Mouse (Mus musculus) erythroid progenitor cell, adult 5-6 weeks (primary cell): ENCODE results near the gene Nceh1. TPM values are rescaled to one million over a fixed set of nuclear protein-coding genes. Genes with fewer than 3 reads are reported as not detected.

Experiments
- ATAC-seq: replicated peaks from 2 replicates; pipeline ENCODE4 v1.8.0; 2016; ENCODE audit warnings: moderate number of reproducible peaks, mild to moderate bottlenecking, moderate TSS enrichment, inconsistent platforms; ENCODE audit not compliant: poor library complexity, low FRiP score, severe bottlenecking
- total RNA-seq, 2 experiments: library from RNA; stranded (forward) in 1 of 2; stranded (reverse) in 1 of 2; fragments of 150-400 nt in 1 of 2; fragments of 186-747, 209-891 nt in 1 of 2; gene quantifications; 2 replicates each; pipeline versions ENCODE4 v1.2.3 to v1.2.4; 2015 to 2017; ENCODE audit warnings: low replicate concordance in 2 of 2

The Nceh1 gene
- total RNA-seq, 2 experiments from 2014 or later = 3.8 to 7.3 TPM

DNA sequence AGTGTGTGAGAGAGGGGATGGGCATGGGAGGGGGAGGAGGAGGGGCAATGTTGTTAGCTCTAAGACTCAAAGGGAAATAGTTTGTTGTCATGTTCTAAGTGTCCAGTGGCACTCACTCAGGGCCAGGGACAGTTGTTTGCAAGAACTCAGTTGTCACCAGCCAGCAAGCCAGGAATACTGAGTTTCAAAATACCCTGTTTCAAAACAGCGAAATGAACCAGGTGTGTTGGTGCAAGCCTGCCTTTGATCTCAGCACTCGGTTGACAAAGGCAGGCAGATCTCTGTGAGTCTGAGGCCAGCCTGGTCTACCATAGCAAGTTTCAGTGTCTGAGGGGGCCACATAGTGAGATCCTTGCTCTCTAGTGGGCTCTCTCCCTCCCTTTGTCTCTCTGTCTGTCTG, 39.3 kb downstream of the Nceh1 start:
- ATAC-seq = no peak

DNA sequence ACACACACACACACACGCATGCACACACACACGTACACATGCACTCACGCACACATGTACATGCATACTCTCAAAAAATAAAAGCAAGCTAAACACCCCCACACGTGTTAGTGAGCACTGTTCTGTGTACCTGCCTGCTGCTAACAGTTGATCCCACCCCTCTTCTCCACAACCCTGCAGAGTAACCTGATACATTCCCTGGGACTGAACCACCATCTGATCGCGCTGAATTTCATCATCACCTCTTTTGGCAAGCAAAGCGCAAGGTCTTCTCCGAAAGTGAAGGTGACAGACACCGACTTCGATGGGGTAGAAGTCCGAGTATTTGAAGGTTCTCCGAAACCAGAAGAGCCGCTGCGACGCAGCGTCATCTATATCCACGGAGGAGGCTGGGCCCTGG, 39.7 kb downstream of the Nceh1 start:
- no peak for ATAC-seq

DNA sequence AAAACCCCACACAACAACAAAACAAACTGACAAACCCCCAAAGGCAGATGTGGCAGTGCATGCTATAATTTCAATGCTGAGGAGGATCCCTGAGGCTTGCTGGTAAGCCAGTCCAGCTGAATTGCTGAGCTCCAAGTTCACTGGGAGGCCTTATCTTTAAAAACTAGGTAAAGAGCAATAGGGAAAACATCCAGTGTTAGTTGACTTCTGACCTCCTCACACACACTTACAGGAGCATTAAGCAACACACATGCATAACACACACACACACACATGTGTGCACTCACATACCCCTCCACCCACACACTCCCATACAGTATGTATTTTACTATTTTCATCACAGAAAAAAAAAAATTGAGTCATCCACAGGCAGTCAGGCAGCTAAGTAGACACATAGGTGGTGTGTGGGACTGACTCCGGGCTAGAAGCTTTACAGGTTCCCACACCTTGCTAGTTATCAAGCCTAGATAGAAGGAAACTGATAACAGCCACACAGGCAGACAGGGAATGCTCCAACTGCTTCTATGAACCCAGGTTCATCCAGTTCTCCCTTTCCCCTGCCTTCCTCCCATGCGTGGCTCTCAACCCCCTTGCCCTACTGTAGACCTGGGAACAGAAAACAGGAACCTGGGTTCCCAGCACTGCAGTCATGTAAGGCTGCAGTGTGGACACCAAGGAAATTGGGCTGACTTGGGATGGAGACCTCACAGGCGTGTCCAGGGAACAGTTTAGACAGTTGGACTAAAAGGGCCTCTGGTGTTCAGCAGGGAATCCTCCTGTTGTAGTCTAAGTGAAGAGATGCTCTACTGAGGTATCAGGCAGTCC, 45.1 kb downstream of the Nceh1 start:
- ATAC-seq = no peak

DNA sequence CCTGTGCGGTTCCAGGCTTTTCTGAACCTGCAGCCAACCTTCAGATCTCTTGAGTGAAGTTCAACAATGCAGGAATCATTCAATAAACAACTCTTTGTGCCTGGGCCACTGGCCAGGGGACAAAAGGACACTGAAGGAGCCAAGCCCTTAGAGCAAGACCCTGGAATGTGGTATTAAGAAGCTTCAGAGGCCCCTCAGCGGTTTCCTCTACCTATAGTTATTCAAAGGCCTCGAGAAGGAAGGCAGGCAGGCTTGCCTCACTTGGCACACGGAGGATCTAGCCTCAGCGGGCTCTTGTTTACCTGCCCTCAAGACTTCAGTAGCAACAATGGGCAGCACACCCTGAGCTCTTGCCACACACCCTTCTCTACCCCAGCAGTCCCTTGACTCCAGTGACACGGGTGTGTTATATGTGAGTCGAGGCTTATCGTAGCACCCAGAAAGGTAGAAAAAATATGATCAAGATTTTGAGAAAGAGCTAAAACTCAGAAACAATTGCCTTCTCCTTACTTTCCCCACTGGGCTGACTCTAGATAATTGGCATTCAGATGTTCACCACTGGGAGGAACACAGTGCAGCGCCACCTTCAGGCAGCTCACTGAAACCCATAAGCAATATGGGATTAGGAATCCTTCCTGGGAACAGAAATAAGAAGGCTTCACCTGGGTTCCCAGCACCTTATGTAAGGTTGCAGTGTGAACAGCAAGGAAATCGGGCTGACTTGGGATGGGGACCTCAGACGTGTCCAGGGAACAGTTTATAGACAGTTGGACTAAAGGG, 46.0 kb downstream of the Nceh1 start:
- no peak for ATAC-seq

DNA sequence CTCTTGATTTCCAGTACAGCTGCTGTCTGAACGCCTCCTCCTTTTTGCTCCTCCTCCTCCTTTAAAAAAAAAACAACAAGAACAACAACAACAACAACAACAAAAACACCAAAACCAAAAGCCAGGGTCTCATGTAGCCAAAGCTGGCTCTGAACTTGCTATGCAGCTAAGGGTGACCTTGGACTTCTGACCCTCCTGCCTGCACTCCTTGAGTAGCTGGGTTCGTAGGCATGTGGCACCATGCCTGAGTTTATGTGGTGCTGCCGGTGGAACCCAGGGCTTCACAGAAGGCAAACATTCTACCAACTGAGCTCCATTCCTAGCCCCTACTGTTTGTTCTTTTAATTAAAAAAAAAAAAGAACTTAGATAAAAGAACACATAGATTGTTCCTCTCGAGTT, 50.6 kb downstream of the Nceh1 start:
- ATAC-seq = no peak

DNA sequence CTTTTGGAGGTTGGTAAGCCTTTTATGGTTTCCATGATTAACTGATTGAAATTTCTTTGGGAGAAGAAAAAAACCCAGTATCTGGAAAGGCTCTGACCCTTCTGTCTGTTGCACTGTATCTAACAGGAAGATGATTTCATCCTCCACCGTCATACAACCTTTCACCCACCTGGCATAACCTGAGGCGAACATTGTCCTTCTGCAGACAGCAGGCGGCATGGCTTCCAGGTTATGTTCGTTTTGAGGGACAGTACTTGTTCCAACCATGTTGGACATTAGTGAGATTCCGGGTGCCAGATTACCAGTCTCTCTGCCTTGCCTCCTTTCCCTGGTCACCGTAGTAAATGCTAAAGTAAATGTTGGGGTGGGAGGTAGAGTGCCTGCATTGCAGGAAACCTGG, 51.1 kb downstream of the Nceh1 start:
- no peak for ATAC-seq

DNA sequence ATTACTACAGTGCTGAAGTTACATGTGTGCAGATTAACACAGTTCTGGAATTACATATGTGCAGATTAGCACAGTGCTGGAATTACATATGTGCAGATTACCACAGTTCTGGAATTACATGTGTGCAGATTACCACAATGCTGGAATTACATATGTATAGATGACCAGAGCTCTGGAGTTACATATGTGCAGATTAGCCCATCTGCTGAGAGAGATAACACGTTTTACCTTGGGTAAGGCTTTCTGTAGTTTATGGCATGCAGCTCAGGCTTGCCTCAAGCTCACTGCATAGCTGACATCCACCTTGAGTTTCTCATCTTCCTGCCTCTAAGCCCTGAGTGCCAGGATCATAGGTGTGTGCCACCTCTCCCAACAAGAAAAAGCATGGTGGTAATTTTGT, 52.2 kb downstream of the Nceh1 start:
- ATAC-seq = no peak

DNA sequence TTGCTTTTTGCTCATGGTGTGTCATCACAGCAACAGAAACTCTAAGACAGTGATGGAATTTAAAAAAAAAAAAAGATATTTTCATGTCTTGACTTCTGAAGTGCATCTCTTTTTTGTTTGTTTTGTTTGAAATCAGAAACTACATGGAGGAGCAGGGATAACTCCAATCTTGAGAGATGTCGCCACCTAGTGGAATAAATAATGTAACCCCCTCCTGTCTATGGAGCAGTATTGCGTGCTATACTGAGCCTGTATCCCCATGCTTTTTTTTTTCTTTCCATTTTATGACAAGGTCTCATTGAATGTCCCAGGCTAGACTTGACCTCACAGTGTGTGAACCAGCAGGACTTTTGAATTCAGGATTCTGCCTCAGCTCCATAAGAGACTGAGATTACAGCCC, 54.5 kb downstream of the Nceh1 start:
- no peak for ATAC-seq

DNA sequence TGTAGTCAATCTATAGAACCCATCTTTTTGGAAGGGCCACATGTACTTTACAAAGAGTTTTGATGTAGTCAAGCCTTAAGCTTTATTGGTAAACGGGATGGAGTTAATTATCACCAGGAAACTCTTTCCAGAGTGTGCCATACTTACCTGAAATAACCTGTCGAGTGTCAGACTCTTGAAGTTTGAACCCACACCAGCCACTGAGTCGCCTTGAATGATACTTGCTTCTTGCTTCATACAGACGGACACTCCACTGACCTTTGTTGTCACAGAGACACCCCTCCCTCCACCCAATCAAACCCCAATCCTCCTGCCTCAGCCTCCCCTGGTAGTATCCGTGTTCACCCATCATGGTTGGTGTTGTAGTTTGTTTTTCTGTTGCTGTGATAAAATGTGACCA, 55.8 kb downstream of the Nceh1 start:
- no peak for ATAC-seq

DNA sequence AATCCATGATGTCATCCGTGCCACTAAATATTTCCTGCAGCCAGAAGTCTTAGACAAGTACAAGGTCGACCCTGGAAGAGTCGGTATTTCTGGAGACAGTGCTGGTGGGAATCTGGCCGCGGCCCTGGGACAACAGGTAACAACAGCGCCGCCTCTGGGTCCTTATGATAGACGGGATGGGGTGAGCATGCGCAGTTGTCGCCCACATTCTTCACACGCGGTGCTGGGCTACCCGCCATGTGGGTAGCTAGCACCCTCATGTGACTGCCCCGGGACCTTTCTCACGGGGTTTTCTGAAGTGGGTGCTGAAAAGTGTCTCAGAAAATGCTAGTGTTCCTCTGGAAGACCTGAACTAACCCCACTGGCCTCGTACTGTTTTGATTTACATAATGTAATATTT, 56.8 kb downstream of the Nceh1 start:
- no peak for ATAC-seq

DNA sequence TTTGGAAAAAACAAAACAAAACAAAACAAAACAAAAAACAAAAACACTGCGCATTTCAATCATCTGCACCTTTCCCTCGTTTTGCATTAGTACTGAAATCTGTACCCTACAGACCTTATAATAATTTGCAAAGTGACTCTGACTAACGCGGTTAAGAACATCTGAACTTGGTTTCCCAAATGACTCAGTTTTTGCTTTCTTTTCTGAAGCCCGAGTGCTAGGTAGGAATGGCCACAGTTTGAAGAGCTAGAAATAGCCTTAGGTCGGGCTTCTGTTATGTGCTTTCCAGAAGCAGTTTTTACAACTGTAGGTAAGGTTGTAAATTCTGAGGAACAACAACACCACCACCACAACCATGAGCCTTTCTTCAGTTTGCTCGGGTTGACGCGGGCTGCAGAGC, 59.1 kb downstream of the Nceh1 start:
- ATAC-seq = no peak

DNA sequence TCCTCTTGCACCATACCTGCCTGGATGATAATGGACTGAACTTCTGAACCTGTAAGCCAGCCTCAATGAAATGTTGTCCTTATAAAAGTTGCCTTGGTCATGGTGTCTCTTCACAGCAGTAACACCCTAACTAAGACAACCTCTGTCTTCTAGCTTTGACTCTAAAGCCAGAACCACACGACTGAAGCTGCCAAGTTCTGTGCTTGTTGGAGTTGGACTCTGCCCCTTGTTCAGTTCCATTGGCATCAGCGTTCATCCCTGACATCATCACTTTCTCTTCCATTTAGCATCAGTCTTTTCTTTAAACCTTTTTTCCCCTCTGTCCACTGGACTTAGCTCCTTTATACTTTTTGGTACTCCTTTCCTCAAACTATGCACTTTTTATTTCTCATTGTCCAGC, 63.4 kb downstream of the Nceh1 start:
- no peak for ATAC-seq

DNA sequence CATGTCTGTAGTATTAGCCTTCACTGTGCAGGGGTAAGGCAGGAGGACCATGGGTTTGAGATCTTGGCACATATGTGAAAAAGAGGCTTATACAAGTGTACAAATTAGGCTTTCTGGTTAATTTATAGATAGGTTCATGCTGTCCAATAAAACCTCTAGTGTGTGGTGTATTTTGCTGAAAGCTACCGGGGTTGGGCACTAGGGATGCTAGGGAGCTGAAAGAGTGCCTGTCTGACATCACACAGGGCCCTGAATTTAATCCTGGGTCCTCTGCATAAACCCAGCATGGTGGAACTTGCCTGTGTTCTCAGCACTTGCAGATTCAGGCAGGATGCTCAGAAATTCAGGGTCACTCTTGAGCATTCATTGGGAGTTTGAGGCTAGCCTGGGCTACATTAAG, 65.0 kb downstream of the Nceh1 start:
- ATAC-seq = no peak

DNA sequence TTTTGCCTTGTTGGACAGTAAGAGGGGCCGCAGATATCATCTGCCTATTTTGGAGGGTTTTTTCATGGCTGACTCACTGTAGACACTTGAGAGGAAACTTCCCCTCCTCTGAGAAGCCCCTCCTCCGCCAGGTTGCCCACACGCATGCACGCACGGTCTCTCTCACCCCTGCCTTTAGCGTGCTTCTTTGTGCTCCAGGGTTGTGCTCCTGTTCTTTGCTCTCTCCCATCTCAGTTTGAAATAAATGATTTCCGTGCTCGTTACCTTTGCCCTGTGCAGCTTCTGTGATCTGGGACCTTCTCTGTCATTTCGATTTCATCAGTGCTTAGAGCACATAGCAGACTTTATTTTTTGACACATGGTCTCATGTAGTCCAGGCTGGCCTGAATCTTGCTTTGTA, 66.3 kb downstream of the Nceh1 start:
- no peak for ATAC-seq

DNA sequence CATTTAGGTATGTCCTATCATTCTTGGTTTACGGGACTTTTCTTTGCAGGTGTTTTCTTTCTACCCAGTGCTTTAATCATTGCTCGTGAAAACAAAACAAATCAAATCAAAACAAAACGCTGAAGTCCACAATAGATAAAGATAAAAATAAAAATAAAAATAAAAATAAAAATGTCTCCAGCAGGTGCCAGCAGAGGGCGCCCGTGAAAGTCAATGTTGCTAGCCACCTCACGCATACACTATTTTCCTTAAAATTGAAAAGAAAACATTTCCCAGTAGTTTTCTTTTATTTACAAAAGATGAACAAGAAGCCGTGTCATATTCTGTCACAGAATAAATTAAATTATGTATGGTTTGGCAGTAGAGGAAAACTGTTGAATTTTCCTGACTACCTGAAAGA, 68.2 kb downstream of the Nceh1 start:
- no peak for ATAC-seq

DNA sequence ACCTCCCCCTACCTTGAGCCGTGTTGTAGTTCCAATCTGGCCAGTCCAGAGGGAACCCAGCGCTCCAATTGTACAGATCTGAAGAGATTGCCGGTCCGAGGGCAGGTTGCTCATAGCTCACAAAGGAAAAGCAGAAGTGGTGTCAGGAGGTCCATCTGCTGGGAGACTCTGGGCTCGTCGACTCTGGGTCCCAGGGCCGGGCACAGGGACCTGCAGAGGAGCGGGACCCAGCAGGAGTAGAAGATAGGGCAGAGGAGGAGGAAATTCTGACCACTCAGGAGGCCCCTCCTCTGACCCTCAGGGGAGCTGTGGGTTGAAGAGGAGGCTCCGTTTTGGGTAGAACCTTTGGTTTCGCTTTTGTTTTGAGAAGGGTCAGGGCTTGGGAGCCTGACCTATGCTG, 75.7 kb downstream of the Nceh1 start:
- 0 out of 2 replicates have a peak, but pooled peaks have one; percentile 42 for ATAC-seq

DNA sequence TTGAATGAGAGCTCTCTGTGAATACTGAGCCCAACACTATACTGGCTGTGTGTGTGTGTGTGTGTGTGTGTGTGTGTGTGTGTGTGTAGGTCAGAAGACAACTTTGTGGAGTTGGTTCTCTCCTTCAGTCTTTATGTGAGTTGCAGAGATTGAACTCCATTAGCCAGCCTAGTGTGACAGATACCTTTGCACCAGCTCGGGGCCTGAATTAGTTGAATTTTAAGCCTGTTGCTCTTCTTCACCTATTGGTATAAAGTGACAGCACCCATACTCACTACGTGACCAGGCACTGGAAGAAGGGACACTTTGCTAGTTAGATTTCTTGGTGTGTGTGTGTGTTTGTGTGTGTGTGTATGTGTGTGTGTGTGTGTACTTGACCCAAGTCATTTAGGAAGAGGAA, 77.6 kb downstream of the Nceh1 start:
- no peak for ATAC-seq

DNA sequence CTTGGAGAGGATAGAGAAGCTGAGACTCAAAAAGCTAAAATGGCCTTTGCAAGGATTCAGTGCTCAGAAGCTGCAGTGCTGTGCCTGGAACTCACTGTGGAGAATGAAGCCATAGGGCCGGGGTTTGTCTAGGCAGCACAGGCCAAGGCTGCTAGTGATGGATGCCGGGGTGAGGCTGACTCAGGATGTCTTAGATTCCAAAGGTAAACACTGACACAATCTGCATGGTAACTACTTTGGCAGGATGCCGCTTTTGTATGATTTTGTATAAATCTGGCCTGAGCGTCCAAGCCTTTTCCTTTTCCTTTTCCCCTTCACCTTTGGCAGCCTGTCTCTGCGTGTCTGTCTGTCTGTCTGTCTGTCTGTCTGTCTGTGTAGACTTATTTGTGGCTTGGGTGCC, 84.6 kb downstream of the Nceh1 start:
- no peak for ATAC-seq

DNA sequence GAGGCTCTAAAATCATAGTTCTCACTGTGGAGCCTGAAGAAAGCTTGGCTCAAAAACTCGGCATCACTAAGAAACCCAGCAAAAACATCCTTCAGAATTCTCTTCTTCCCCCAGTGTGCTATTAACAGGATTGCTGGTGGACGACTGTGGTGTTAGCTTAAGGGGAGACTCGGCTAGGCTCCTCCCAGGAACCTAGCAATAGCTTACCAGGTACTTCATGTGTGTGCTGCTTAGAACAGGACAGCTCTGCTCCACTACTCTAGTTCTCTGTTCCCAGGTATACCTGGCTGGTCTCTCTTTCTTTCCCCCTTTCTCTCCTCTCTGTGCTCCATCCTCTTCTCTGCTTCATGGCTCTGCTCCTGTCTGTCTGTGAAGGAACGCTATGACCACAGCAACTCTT, 85.1 kb downstream of the Nceh1 start:
- no peak for ATAC-seq

DNA sequence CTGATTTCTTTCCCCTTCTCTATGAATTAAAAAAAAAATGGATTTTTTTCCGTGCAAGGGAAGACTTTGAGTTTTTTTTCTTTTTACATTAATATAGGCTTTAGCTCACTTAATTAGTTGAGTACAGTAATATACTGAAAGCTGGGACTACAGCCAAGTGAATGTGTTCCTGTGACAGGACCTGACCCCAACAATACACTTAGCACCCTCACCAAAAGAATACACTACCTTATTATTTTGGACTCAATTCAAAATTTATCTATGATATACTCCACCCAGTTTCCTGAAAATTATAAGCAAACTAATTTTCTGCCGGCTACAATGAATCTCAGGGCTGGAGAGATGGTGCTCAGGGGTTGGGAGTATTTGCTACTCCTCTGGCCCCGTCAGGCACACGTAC, 86.4 kb downstream of the Nceh1 start:
- no peak for ATAC-seq

DNA sequence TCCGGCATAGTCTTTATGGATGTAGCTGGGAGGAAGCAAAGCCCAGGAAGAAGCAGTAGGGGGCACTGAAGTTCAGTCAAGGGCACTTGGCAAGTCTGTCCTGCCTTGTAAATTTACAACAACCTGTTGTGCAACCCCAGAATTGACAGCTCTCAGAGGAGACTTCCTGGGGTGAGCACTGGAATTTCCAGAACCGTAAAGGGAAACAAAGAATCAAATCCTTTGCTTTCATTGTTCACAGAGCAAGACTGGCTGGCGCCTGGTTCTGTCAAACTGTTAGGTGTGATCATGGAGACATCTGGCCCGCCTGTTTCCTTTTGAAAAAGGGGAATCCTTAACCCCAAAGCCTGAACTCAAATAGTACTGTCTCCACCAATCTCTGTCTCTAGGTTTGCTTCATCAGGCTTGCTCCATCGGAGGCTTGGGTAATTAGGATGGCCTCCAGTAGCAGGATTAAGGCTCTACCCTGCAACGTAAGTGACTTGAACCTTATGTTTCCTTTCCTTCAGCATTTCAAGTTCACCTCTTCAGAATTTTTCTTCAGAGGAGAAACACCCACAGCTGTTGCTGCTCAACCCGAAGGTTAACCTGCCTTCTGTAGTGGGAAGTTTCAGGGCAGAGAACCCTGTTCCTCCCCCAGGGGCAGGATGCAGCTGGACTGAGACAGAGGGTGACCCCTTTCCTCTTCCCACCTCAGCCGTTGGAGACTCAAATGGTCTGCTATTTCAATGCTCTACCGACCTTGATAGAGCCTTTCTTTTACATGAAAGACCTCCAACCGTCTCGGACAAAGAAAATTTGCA, 87.6 kb downstream of the Nceh1 start:
- ATAC-seq = no peak
